Mouse (Mus musculus) right cerebral cortex, postnatal 25 days (tissue): ENCODE data around the gene Gm20388.
A peak's percentile ranks its signal among the peaks of the same experiment; 100 is the strongest.

Experiments used
- DNase-seq: peaks from one replicate; pipeline ENCODE4 v3.0.0; 2022

Gene Gm20388

GRCm38 (mm10) chr8:122010638-122011037 is 2100.0 kb downstream of the Gm20388 start:
- no peak for DNase-seq

- DNase-seq: no peak
Observed at GRCm38 (mm10) chr8:122011066-122011588, 2100.5 kb downstream of the Gm20388 start.

DNA sequence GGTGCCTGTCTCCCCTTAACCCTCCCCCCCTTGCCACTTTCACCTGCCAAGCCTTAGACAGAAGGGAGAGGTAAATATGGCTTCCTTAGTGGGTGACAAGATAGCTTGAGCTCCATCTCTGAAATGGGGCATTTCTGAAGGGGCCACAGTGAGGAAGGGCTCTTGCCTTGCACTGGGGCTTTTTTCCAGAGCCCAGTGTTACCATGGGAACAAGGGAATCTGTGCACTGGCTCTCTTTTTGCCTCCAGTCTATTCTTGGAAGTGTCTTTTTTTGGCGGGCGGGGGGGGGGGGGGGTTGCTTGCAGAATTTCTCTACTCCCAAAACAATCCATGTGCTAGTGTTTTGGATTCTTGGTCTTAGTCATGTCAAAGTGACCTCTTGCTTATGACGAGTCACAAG is 2104.0 kb downstream of the Gm20388 start:
- DNase-seq: no peak

GRCm38 (mm10) chr8:122018046-122018831 is 2107.6 kb downstream of the Gm20388 start:
- peak; percentile 45 for DNase-seq

DNA sequence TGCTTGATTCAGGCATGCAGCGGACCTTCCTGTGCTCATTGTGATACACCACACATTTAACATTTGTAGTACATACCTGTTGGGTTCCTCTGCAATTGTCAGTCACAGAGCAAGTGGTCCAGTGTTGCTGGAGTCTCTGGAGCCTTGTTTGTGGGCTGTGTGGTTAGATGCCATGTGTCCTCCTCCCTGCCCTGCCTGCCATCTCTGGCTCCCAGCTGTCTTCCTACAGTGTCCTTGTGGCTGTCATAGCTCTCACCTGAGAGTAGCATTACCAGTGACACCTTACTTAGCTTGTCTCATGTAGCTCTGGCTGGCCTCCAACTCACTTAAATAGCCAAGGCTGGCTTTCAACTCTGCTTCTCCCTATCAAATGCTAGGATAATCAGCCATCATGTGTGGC is 2108.5 kb downstream of the Gm20388 start:
- no peak for DNase-seq

GRCm38 (mm10) chr8:122020050-122020771 is 2109.6 kb downstream of the Gm20388 start:
- no peak for DNase-seq

- DNase-seq: no peak
Observed at GRCm38 (mm10) chr8:122021725-122022124, 2111.1 kb downstream of the Gm20388 start.

DNA sequence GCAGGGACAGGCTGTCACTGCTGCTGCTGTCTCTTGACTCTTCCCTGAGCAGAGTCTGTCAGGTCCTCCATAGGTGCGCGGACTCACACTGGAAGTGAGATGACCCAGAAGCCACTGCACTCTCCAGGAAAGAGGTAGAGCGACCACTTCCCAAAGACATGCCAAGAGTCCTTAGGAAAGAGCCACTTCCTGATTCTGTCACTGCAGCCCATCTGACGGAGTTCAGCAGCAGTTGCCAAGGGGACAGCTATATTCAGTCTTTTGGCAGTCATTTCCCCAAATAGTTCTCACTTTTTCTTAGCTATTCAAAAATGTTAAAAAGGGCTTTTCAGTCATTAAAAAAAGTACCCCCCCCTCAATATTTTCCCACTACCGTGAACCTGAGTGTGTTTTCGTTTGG is 2111.6 kb downstream of the Gm20388 start:
- no peak for DNase-seq

GRCm38 (mm10) chr8:122022705-122023104 is 2112.1 kb downstream of the Gm20388 start:
- no peak for DNase-seq

GRCm38 (mm10) chr8:122025546-122025945 is 2114.9 kb downstream of the Gm20388 start:
- no peak for DNase-seq

DNA sequence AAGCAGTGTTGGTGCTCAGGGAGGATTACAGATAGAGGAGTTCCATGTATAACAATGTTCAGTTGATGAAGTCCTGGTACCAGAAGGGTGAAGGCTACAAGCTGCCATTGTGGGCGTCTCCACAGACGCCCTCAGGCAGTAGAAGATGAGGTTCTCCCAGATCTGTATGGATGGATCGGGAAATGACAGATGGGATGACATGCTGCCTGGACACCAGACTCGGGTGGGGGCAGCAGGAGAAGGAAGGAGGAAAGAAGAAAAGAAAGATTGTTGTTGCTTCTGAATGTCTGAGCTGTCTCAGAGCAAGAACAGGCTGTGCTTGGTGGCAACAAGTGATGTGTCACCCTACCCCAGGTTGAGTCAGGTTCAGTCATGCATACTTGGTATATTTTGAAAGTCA is 2117.5 kb downstream of the Gm20388 start:
- DNase-seq: no peak

DNA sequence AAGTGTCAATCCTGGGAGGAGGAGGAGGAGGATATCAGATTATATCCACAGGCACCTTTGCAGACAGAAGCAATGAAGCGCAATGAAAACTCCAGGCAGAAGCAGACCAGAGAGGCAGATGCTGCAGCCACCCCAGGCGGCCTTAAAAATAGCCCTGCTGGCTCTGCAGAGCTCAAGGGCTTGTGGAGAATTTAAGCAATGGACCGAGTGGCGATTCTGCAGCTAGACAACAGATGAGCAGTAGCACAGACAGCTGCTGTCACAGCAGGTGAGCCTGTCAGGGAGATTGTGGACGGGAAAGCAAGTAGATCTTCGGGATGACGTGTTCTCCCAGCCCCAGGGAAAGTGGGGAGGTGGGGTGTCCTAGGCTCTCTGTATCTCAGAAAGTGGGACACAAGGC is 2120.3 kb downstream of the Gm20388 start:
- no peak for DNase-seq

- DNase-seq: no peak
Observed at GRCm38 (mm10) chr8:122032741-122033140, 2122.1 kb downstream of the Gm20388 start.

DNA sequence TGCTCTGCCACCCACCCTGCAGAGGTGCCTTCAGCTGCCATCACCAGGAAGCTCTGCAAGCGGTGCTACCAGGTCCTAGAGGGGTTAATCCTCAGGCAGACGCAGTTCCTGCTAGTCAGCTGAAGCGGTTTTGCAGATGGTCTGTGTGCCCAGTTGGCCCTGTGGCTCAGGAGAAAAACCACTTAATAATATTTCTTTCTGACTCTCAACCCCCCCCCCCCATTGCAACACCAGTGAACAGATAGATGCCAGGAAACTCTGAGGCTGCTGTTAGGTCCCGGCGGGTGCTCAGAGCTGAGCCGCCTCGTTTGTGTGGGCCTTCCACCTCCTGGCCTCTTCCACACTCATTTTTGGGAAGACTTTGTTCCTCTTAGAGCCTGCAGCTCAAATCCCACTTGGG is 2124.9 kb downstream of the Gm20388 start:
- no peak for DNase-seq

DNA sequence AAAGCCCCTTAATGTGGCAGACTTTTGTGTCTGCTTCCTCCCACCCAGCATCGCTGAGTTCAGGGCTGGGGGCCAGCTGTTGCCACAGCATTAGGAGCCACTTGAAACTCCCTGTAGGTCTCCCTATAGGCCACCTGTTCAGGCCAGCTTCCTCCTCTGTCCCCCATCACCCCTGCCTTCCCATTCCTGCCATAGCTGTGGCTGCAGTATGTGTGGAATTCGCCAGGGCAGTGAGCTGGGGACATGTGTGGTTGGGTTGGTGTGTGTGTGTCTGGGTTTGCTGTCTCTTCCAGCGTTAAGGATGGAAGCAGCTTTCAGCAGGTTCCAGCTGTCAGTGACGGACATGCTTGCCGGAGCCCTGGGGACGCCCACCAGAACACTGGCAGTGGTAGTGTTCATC is 2125.7 kb downstream of the Gm20388 start:
- DNase-seq: no peak

- DNase-seq: no peak
Observed at GRCm38 (mm10) chr8:122037279-122037678, 2126.6 kb downstream of the Gm20388 start.

- DNase-seq: no peak
Observed at GRCm38 (mm10) chr8:122038076-122038475, 2127.4 kb downstream of the Gm20388 start.

DNA sequence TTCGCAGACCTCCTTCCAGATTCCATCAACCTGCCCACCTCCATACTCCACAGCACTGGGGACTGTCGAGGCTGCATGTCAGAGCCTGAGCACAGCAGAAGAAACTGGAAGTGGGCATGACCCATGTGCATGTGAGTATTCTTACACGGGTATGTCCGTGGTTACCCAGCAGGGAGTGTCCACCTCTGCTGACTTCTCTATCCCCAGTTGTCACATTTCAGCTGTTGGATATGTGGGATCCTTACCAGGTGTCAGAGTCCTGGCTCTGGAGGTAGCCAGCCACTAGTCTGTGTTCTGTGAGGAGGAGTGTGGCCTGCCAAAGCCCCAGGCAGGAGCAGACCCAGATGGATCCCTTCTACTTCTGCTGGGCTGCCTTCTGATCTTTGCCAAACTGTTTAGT is 2128.8 kb downstream of the Gm20388 start:
- DNase-seq: no peak

- no peak for DNase-seq
Observed at GRCm38 (mm10) chr8:122047206-122047870, 2136.7 kb downstream of the Gm20388 start.

GRCm38 (mm10) chr8:122049266-122049665 is 2138.6 kb downstream of the Gm20388 start:
- DNase-seq: no peak

DNA sequence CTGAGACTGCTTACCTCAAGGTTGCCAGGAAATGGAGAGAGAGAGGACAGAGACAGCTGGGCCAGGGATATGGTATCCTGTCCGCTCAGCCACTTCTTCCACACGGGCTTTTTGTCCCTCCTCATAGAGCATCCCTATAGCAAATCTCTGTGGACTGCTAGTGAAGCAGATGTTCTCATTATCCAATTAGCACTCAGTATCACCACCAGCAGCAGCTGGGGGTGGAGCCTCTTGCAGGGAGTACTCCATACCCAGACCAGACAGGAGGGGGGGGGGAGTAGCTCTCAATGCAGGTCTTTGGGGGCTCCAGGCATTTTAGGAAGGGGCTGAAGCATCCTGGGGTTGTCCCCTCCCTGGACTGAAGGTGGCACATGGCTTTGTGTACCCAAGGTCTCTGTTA is 2139.3 kb downstream of the Gm20388 start:
- DNase-seq: no peak

DNA sequence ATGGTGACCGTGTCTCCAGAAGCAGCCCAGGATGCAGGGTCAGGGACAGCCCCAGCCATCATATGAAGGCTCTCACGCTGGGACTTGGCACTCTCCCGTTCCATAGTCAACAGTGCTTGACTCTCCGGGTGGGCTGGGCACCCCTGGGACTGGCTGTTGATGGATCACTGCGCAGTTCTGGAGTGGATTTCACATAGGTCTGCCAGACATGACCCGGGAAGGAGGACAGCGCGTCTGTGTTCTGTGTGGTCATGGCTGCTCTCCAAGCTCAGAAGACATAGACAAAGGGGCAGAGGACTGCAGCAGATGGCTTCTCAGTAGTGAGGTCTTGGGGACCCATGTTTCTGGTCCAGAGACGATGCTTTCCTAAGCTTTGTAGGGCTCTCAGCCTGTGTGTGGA is 2140.0 kb downstream of the Gm20388 start:
- DNase-seq: no peak

- no peak for DNase-seq
Observed at GRCm38 (mm10) chr8:122055321-122055720, 2144.7 kb downstream of the Gm20388 start.

- DNase-seq: no peak
Observed at GRCm38 (mm10) chr8:122056113-122056512, 2145.5 kb downstream of the Gm20388 start.
